Mouse (Mus musculus) kidney, adult 8-10 months (tissue): ENCODE measurements around the gene Enpp3.
"Not testable (repeated sequence)": the region's sequence is repeated elsewhere in the genome, so short reads cannot be mapped to it uniquely, and the experiment has no call there.

ENCODE experiments used
- DNase-seq, 2 experiments: peaks; one replicate each; pipeline ENCODE4 v3.0.0; 2022

Gene Enpp3

DNA sequence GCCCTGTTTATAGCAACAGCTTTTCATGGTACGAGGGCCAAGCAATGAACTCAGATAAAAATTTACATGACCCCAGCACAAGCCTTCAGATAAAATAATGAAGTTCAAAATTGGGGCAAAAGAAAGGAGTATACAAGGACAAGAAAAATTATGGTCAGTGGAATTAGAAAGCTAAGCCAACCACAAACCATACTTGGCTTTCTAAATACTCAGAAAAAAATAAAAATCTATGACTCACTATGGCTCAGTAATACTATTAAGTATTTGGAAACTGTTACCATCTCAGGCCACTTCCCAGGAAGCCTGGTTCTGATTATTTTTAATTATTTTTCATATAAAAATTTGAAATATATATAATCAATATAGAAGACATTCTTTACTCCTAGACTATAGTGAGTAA lies 19.8 kb downstream of the Enpp3 start:
- no peak for DNase-seq

GRCm38 (mm10) chr10:24821990-24822676 lies 20.5 kb downstream of the Enpp3 start:
- no peak for DNase-seq

DNA sequence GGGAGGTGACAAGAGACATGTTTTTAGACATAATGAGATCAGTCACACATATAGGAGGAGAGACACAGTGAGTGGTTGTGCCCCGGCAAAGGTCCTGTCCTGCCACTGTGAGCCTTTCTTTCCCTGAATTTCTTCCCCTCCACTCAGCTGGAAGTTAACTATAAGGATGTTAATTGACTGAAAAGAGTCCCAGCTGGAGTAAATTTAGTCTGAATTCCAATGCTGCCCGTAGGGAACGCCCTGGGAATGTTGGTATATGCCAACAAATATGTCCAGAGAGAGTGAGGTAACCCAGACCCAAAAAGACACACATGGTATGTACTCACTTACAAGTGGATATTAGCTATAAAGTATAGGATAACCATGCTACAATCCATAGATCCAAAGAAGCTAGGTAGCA lies 23.1 kb downstream of the Enpp3 start:
- DNase-seq: no peak

- peak in 1 of 2 experiments; percentile 10 for DNase-seq
These were observed 32.0 kb downstream of the Enpp3 start for GRCm38 (mm10) chr10:24810639-24811038.

GRCm38 (mm10) chr10:24806756-24807155 lies 35.9 kb downstream of the Enpp3 start:
- no peak for DNase-seq

GRCm38 (mm10) chr10:24805876-24806275 lies 36.7 kb downstream of the Enpp3 start:
- DNase-seq: no peak

GRCm38 (mm10) chr10:24805173-24805572 lies 37.5 kb downstream of the Enpp3 start:
- no peak for DNase-seq

- DNase-seq: not testable (repeated sequence)
These were observed 39.8 kb downstream of the Enpp3 start for GRCm38 (mm10) chr10:24802742-24803244.

DNA sequence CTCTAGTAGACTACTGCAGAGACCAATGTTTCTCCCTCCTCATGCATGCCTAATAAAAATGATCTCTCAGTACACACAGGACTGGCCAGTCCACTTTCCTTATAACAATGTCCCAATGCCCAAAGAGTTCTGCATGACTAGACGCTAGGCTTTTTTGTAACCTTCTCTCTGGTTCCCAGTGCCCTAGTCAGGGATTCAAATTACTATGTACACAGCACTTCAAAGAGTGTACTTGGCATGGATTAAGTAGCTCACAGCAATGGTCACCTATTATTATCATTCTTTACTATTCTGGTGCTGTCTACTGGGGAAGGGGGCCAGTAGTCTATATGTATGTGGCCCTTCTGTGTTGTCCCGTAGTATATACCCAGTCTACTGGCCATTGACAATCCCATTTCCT lies 40.8 kb downstream of the Enpp3 start:
- DNase-seq: no peak

GRCm38 (mm10) chr10:24797246-24797645 lies 45.4 kb downstream of the Enpp3 start:
- peak; percentile 29 to 67 for DNase-seq

- no peak for DNase-seq
These were observed 49.9 kb downstream of the Enpp3 start for GRCm38 (mm10) chr10:24792756-24793155.

- peak in 1 of 2 experiments; percentile 59 for DNase-seq
These were observed 52.7 kb downstream of the Enpp3 start for GRCm38 (mm10) chr10:24789747-24790545.

GRCm38 (mm10) chr10:24785345-24785744 lies 57.3 kb downstream of the Enpp3 start:
- no peak for DNase-seq

DNA sequence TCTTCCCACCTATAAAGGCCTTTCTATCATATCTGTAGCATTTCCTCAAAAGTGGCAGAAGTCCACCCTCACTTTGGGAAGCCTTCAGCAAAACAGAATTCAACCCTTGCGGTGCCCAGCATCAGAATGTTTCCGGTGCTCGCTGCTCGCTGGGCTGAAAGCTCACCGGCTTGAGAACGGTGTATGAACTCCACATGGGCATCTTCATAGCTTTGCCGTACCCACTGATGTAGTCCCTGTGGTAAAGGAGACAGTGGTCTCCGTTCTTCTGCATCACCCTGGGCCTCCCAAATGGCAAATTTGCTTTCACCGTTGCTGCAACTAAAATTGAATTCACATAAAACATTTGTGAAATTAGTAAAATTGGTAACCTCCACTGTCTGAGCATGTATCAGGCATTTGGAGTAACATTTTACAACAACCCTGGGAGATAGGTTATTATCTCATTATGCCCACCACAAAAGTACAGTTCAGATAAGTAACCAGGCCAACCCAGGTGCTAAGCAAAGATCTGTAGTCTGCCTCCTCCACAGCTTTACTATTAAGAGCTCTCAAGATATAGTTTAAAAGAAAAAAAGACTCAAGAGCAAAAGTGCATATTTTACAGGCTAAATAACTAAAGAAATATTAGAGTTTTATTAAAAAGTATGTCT lies 57.9 kb downstream of the Enpp3 start:
- DNase-seq: no peak

GRCm38 (mm10) chr10:24783946-24784345 lies 58.7 kb downstream of the Enpp3 start:
- DNase-seq: no peak

- DNase-seq: no peak
These were observed 64.0 kb downstream of the Enpp3 start for GRCm38 (mm10) chr10:24778643-24779020.

DNA sequence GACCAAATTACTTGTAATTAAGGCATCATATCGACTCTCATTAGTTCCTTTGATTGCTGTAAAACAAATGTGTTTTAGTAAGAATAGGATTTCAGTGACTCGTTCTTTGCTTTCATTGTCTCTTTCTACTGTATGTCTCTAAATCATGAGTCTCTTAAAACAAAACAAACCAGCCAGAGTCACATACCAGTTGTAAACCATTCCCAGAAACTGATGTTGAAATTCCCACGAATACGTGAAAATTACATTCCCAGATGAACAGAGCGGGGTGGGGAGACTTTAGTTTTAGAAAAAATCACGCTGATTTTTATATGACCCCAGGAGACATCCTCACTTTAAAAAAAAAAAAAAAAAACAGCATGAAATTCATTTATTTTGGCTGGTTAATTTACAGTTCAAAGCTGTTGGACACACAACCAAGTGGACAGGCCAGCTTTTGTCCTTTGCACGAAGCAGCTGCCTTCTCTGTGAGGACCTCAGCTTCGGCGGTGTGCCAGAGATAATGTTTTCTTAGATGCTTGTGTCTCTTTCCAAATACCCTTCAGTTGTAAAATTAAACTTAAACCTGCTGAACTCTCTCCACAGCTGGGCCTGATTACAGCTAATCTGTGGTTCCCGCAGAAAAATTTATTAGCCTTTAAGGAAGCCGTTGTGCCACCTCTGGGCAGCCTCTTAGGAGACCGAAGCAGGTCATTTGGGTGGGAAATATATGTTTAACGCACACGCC lies 64.5 kb downstream of the Enpp3 start:
- DNase-seq: peak; percentile 28 to 40

DNA sequence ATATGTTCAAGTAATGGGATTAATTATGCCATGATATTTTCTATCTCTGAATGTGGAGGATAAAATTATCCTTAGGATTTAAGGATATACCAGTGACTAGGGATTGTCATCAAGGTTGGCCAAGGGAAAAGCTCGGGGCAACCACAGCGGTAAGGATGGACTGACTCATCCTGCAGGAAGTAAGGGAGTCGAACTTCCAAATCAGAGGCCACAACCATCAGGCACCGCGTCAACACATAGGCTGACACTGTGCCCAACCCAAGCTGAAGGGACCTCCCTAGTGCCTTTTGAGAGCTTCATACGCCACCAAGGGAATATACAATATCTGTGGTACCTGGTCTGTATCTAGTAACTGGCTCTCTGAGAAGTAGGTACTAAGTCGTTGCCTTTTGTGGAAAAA lies 73.1 kb downstream of the Enpp3 start:
- no peak for DNase-seq

GRCm38 (mm10) chr10:24767695-24768094 lies 74.9 kb downstream of the Enpp3 start:
- DNase-seq: no peak

DNA sequence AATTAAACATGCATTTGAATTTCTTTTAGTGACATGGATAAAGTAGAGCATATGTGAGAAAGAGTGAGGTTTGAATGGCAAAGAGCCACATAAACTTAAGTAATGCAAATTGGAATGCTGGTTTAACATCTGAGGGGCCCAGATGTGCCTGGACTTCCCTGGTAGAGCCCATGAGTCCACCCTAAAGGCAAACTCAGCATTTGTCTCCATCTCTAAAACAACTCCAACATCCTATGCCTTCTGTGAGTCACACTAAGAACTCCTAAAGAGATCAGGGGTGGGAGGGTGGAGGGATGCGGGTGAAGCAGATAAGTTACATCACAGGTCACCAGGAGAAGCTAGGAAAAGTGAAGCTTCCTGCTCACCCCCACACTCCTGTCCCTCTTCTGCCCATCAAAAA lies 76.6 kb downstream of the Enpp3 start:
- DNase-seq: no peak

DNA sequence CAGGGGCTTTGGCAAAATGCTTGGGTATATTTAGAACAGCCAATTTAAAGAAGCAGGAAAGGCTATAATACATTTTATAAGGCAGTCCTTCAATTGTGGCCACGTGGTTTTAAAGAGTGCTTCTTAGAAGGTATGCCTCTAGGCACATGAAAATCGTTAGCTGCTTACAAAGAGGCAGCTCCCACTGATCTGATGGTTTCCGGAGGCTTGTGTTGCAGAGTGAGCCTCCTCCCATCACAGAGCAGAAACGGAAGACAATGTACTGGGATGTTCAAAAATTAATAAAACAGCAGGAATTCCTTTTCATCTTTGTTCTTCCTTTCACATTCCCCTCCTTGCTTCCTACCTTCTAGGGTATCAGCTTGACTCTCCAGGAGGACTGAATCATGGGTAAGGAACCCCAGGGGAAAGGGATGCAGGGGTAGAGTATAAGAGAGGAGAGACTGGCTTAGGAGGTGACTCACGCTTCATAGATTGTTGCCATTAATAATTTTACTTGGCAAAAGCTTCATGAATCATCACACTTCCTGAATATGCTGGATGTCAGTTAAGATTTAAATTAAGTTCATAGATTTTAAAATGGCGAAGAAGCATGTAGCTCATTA lies 77.4 kb downstream of the Enpp3 start:
- no peak for DNase-seq

- DNase-seq: no peak
These were observed 78.0 kb downstream of the Enpp3 start for GRCm38 (mm10) chr10:24764640-24765039.

GRCm38 (mm10) chr10:24763257-24763656 lies 79.4 kb downstream of the Enpp3 start:
- no peak for DNase-seq
